Mouse (Mus musculus) liver, adult 2 months (tissue): ENCODE results near the gene Lipt1.

ENCODE experiments used
- CTCF ChIP-seq: fragments of 200-500 bp; IDR thresholded peaks from 2 replicates; pipeline ENCODE4 v1.5.1; 2011; ENCODE audit warnings: low read depth, low read length, control low read depth
- POLR2A ChIP-seq: fragments of 200-500 bp; IDR thresholded peaks from 2 replicates; pipeline ENCODE4 v1.6.1; 2011; ENCODE audit warnings: low read length, control low read depth; ENCODE audit not compliant: insufficient read depth; ENCODE audit errors: extremely low read depth

- TF ChIP-seq CTCF, result no peak
- TF ChIP-seq POLR2A, result no peak
These were observed 2.9 kb upstream of the Lipt1 start for GRCm38 (mm10) chr1:37868640-37869039.
